Mouse (Mus musculus): ENCODE data around the gene Chchd2.

Gene Chchd2

DNA sequence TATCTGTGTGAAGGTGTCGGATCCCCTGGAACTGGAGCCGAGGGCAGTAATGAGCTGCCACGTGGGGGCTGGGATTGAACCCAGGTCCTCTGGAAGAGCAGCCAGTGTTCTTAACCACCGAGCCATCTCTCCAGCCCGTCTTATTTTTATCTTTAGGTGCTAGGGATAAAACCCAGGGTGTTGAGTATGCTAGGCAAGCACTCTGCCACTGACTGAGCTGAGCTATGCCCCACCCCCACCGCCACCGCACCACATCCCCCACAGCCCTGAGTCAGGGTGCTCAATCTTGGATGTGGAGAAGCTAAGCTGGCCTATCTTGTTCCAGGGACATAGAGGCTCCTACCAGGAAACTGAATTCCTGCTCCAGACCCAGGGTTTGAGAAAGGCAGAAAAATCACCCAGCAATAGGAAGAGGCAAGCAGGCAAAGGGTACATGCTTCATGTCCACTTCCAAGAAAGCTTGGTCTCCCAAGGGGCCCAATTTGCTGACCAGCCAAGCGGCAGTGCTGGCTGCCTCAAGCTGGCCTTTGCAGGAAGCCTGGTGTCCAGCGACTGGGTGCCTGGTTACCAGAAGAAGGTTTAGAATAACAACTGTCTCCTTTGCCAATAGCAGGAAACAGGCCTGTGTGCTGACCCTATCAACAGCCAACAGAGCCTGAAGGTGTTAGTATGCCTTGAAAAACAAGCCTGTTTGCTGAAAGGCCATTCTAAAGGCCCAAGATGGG is 9.4 kb downstream of the Chchd2 start:
- DNase-seq = peak in 1 of 2 experiments; percentile 23

DNA sequence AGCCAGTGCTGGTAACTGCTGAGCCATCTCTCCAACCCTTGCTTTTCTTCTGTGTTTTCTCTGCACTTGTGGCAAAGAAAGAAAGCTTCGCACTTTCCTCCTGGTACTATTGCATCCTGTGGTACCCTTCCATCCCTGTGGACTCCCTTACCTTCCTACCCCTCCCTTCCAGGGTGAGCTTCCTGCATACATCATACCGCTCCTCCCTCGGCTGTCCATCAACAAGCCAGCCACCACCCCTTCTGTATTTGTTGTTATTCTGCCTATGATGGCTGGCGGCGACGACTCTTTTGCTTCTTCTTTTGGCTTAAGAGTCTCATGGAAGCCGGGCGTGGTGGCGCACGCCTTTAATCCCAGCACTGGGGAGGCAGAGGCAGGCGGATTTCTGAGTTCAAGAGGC is 12.2 kb downstream of the Chchd2 start:
- no peak for DNase-seq

DNA sequence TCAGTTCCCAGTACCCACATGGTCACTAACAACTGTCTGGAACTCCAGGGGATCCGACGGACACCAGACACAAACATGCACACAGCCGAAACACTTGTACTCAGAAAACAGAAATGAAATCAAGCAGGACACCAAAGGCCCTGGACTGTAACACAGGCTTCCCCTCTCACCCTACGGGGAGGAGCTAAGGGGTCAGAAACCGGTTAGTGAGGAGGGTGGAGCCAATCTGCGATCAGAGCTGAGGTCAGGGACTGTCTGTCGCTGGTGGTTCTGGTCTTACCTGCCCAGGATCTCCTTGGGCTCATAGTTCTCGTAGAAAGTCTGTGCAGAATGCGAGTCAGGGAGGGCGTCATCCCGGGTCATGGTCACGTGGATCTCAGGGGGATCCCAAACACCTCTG is 13.3 kb downstream of the Chchd2 start:
- DNase-seq = no peak

DNA sequence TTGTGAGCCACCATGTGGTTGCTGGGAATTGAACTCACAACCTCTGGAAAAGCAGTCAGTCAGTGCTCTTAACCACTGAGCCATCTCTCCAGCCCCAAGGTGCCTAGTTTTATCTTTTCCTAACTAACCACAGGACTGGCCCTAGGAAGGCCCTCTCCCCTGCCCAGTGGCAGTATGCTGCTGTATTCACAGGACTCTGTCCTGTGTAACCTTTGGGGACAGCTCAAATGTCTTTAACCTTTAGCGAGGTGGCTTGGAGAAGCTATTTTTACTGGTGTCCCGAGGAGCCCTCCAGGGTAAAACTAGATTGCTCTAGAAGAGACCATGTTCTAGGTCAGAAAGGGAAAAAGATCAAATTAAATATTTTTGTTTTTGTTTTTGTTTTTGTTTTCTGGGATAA is 16.0 kb downstream of the Chchd2 start:
- no peak for DNase-seq

DNA sequence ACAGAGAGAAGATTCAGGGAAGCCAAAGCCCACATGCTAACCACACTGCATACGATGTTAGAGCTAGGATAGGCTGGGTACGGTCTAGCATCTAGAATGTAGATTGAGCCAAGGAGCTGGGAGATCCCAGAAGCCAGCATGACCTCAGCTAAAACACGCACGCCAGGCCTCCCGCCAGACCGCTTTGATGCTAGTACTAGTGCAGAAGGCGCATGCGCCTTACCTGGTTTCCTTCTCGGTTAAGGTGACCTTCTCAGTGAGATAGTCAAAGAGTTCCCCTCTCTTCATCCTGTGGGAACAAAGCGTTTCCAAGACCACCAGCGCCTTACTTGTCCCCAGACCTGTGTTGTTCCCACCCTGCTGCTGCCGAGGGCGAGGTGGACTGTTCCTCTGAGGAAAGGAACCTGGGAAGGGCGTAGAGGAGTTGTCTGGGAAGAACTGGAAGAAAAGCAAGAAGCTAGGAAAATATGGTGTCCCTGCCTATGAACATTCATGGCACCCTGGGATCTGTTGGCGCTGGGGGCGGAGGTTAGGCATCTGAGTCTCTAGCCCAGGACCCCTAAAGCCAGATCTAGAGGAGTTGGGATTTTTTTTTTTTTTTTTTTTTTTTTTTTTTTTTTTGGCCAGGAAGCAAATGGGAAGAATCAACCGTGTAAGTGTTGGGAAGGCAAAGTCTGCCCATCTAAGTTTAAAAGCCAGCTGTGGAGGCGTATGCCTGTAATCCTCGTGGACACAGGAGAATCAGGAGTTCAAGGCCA is 17.9 kb downstream of the Chchd2 start:
- no peak for DNase-seq

DNA sequence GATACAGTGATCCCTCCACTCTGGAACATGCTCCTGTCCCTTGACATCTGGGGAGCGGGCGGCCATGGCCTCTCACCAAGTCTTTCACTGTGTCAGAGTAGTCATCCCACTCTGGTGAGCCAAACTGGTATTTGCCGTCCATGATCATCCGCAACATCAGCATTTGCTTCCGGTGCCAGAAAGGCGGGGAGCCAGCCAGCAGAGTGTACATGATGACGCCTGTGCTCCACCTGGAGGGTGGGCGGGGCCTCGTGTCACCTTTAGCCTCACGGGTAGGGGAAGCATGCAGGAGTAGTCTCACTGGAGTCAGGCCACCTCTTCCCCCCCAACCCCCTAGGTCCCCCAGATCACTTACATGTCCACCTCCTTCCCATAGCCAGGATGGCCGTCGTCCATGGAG is 21.4 kb downstream of the Chchd2 start:
- no peak for DNase-seq

DNA sequence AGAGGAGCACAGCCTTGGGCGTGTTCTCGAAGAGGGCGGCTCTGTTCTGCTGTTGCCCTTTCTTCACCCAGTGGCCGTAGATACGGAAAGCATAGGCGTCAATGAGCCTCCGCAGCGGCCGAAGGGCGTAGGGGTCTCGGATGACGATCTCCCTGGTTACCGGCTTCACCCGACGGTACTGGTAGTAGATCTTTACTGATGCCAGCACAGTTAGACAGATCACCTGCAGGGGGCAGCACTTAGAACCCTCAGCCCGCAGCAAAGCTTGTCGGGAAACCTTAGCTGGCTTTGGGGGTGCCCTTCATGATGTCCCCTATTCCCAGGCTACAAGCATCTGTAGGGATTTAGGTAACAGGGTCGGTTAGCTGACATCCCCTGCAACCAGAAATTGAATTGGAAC is 22.8 kb downstream of the Chchd2 start:
- DNase-seq = peak; percentile 31 to 46

DNA sequence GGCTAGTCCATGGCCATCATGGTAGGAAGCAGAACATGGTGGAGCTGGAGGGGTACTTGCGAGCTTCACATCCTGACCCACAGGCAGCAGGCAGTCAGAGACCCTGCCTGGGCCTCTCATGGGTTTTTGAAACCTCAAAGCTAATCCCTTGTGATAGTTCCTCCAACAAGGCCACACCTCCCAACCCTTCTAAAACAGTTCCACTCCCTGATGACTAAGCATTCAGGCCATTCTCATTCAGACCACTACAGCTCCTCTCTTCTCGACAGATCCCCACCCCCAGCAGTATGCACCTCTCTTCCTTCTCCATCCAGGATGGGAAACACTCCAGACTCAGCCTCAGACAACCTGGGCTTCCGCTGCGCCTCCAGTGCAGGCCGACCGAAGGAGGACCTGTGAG is 24.9 kb downstream of the Chchd2 start:
- DNase-seq = no peak

DNA sequence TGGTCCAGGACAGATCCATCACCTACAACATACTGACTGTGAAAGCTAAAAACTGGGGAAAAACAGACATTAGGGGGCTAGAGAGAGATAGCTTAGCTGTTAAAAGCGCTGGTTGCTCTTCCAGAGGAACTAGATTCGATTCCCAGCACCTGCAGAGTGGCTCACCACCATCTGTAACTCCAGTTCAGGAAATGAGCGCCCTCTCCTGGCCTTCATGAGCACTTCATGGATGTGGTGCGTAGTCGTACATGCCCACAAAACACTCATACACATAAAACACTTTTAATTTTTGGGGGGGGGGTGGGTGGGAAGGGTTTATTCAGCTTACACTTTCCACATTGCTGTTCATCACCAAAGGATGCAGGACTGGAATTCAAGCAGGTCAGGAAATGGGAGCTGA is 30.9 kb downstream of the Chchd2 start:
- no peak for DNase-seq

DNA sequence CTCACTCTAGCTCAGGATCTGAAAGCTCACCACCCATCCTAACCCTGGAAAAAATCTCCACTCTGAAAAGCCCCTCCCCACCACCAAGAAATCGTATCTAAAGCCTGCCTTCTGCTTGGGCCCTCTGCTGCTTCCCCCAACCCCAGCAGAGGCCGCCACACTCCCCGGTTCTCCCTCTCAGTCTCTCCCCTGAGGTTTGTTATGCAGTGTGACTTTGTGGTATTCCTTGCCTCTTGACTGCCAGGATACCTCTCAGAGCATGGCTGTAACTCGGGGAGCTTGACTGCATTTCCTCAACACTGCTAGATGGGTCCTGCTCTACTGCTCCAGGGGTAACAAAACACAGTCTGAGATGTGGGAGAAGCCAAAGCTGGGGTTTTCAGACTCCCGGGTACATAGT is 32.1 kb downstream of the Chchd2 start:
- DNase-seq = no peak

DNA sequence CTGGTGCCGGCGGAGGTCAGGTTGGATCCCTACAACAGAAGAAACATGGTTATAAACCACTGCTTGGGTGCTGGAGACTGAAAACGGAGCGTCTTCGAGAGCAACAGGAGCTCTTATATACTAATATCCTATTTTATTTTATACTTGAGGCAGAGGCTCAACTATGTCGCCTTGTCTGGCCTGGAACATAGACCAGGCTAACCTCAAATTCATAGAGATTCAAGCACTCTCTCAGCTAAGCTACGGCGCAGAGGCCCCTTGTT is 39.8 kb downstream of the Chchd2 start:
- peak in 1 of 2 experiments; percentile 20 for DNase-seq

DNA sequence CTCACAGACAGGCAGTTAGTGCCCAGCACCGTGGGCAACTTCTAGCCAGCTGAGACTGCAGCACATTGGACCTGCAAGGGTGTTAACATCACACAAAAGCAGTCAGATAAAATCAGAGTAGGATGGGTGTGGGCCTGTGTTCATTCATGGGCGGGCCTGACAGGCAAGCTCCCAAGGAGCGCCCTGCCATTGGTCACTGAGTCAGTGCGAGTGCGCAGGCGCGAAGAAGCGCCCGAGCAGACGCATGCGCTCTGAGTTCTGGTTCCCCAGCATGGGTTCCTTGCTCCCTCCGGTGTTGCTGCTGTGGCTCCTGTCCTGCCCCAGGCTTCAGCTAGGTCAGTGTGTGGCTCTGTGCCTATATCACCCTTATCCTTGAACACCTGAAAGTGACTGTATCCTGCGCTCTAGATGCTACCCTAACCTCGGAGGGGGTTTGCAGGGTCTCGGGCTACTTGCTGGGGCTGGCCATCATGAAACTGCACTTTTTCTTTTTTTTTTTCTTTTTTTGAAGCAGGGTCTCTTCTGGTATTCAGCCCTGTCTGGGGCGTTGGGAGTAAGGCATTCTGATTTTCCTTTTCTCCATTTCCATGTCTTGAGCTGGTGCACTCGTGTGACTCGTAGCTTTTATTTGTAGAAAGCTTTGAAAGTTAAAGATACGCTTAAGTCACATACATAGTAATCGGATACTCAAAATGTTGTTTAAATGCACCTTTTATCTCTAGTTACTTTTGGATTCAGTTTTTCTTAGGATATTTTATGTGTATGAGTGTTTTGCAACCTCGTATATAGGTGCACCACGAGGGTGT is 40.3 kb downstream of the Chchd2 start, which contains the start of gene Sumf2:
Gene Sumf2, plus strand, starts transcription at position 235 of the 806 bp plus-strand sequence.
- DNase-seq = peak; percentile 94 to 97

DNA sequence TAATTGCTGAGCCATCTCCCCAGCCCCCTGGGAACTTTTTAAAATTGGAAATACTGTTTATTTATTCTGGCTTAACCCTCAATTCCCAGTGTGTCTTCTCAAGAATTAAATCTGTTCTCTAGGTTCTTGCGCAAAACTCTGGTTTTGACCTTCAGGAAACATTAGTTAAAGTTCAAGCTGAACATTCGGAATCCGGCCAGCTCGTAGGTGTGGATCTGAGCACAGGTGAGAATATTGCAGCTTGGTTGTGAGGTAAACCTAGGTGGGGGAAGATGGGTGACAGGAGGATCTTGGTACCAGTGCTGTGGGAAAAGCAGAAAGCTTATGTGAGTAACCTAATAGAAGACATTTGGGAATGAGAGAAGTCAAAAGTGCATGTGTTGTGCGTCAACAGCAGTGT is 42.4 kb downstream of the Chchd2 start:
- DNase-seq = no peak
